Mouse (Mus musculus): ENCODE results near the gene Unc79. TPM values are rescaled to one million over a fixed set of nuclear protein-coding genes. Genes with fewer than 3 reads are reported as not detected.
A peak's percentile ranks its signal among the peaks of the same experiment; 100 is the strongest.

Gene Unc79
- total RNA-seq, 2 experiments from 2014 or later: not detected

- ATAC-seq (ENCODE audit: poor library complexity, severe bottlenecking): peak; percentile 48
Observed at GRCm38 (mm10) chr12:103039332-103039731, 90.7 kb downstream of the Unc79 start.

GRCm38 (mm10) chr12:103040136-103040535 is 91.5 kb downstream of the Unc79 start:
- ATAC-seq (ENCODE audit: poor library complexity, severe bottlenecking): no peak

- ATAC-seq (ENCODE audit: poor library complexity, severe bottlenecking): no peak
Observed at GRCm38 (mm10) chr12:103041401-103041800, 92.7 kb downstream of the Unc79 start.

GRCm38 (mm10) chr12:103042711-103043110 is 94.1 kb downstream of the Unc79 start:
- no peak for ATAC-seq (ENCODE audit: poor library complexity, severe bottlenecking)

DNA sequence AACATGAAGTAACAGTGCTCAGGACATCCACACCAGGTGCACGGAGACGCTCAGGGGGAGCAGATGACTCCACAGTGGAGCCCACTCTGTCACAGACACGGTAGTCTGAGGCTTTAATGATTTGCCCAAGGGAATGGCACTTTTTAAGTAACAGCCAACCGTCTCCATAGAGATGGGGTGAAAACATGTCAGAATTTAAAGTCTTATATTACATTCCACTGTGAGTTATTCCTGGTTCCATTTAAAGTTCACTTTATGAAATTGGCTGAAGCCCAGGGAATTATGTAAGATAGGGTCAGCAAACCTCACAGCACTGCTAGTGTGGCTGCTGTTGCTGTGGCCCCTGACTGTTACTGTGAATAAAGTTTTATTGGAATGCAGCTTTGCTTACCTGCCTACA is 95.8 kb downstream of the Unc79 start:
- no peak for ATAC-seq (ENCODE audit: poor library complexity, severe bottlenecking)

- ATAC-seq (ENCODE audit: poor library complexity, severe bottlenecking): no peak
Observed at GRCm38 (mm10) chr12:103049865-103050264, 101.2 kb downstream of the Unc79 start.

DNA sequence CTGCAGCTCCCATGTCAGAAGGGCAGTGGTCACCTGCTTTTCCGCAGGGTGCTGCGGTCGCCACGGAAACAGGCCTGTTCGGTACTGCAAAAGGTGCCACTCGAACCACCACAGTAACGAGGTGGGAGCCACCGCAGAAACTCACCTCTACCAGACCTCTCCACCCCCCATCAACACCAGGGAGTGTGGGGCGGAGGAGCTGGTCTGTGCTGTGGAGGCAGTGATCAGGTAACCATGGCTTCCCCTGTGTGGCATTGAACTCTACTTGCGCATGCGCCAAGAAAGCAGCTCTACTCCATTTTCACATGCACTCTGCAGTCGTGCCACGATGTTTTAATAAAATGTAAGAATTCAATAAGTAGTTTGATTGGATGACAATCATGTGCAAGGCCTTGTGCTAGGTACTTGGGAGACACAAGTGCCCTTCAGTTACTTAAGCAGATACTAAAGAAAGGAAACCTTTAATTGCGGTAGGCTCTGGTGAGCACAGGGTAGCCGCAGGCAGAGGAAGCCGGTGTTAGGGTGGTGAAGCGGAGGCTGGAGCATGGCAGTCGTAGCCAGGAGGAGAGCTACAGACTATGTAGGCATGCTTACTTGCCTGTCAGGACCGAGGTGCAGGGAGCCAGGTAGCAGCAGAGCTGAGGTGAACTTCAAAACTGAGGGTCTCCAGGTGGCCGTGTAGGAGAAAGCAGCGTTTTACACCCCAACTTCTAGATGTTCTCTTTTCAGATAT is 110.8 kb downstream of the Unc79 start:
- ATAC-seq (ENCODE audit: poor library complexity, severe bottlenecking): no peak

DNA sequence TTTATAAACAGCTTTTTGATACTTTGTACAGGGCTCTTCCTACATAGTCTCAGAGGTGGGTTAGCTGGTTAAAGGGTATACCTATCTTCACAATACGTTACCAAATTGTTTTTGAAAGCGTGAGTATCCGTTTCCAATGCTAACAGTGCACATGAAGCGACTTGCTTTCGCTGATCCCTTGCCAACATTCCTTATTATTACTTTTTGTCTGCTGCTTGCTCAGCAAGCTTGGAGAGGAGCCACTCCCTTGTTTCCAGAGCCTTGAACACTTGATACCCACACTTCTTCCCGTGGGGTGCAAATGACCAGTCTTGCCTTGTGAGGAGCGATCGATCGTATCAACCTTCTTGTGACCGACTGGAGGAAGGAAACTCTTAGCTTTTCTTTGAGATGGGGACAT is 112.1 kb downstream of the Unc79 start:
- no peak for ATAC-seq (ENCODE audit: poor library complexity, severe bottlenecking)

DNA sequence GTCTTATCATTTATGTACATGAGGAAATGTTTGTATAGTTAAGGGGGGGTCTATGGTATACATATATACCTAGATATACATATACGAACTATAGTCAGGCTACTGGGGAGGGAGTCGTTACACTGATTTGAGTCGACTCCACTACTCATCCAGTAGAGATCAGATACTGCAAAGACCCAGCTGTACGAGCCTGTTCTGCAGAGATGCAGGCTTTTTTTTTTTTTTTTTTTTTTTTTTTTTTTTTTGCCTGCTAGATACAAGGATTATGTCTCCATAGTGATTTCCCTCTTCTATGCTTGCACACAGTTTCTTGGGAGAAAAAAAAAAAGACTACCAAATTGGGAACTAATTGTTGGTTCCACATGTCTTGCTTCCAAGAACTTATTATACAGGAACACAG is 113.5 kb downstream of the Unc79 start:
- ATAC-seq (ENCODE audit: poor library complexity, severe bottlenecking): no peak

DNA sequence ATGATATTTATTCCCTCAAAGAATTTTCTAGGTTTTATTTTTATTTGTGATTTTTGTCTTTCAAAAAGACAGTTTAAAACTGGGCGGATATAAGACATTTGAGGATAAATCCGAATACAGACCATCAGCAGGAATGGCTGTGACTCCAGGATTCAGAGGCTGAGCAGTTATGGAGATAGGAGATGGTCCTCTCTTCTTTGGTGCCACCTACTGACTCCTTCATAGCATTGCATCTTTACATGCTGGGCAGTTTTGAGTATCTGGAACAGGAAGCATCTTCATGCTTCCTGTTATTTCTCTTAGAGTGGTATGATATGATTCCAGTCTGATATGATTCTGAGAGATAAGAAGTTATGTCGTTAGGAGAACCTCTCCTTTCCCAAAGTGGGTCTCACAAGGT is 116.3 kb downstream of the Unc79 start:
- peak; percentile 94 for ATAC-seq (ENCODE audit: poor library complexity, severe bottlenecking)

GRCm38 (mm10) chr12:103068161-103068560 is 119.5 kb downstream of the Unc79 start:
- no peak for ATAC-seq (ENCODE audit: poor library complexity, severe bottlenecking)

DNA sequence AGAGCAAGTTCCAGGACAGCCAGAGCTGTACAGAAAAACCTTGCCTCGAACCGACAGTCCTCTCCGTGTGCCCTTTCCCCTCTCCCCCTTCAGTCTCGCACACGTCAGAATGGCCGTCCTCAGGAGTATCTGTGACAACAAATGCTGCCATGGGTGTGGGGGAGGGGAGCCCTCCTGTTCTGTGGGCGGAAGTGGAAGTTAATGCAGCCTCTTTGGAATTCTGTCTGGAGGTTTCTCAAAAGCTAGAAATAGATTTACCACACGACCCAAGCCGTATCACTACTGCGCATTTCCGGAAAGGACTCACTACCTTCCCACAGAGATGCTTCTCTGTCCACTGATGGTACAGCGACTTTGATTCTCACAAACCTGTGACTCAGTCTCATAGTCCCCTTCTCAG is 120.9 kb downstream of the Unc79 start:
- no peak for ATAC-seq (ENCODE audit: poor library complexity, severe bottlenecking)

DNA sequence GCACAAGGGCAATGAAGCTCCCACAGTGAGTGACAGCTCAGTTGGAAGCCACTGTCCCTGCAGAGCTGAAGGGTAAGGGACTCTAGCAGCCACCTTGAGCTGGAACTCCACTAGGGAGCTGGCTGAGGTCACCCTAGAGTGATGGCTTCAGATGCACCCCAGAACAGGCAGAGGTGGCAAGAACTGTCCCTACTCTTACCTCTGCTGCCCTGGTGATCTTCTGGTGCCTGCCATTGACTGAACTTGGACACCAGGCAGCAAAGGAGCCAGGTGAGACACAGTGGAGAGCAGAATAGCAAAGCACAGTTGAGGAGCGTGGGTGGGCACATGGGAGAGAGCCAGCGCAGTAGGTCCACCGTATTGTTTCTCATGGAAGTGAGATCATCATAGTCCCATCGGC is 125.3 kb downstream of the Unc79 start:
- no peak for ATAC-seq (ENCODE audit: poor library complexity, severe bottlenecking)

DNA sequence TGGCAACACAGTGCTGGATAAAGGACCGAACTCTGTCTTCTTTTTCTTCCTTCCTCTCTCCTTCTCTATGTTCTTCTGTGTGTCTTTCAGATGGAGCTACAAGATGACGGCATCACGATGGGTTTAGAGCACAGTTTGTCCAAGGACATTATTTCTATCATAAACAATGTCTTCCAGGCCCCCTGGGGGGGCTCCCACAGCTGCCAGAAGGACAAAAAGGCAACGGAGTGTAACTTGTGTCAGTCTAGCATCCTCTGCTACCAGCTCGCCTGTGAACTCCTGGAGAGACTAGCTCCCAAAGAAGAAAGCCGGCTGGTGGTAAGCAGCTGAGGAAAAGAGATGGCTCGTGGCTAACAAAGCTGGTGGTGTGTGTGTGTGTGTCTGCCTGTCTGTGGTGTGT is 130.1 kb downstream of the Unc79 start:
- no peak for ATAC-seq (ENCODE audit: poor library complexity, severe bottlenecking)

DNA sequence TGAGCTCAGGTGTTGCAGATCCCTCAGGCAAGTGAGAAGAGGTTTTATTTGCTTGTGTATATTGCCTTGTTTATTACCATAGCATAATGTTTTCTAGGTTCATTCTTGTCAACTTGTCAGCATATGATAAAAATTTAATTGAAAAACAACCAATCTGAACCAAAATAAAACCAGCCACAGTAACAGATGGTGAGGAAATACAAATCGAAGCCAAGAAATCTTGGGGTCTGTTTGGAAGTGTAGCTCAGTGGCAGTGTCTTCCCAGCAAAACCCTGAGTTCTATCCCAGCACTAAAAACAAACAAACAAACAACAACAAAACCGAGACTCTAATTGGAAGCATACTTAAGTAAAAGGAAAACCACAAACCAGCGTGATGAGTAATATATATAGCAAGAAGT is 131.4 kb downstream of the Unc79 start:
- no peak for ATAC-seq (ENCODE audit: poor library complexity, severe bottlenecking)

- no peak for ATAC-seq (ENCODE audit: poor library complexity, severe bottlenecking)
Observed at GRCm38 (mm10) chr12:103091831-103092230, 143.2 kb downstream of the Unc79 start.

- ATAC-seq (ENCODE audit: poor library complexity, severe bottlenecking): no peak
Observed at GRCm38 (mm10) chr12:103095160-103095559, 146.5 kb downstream of the Unc79 start.

DNA sequence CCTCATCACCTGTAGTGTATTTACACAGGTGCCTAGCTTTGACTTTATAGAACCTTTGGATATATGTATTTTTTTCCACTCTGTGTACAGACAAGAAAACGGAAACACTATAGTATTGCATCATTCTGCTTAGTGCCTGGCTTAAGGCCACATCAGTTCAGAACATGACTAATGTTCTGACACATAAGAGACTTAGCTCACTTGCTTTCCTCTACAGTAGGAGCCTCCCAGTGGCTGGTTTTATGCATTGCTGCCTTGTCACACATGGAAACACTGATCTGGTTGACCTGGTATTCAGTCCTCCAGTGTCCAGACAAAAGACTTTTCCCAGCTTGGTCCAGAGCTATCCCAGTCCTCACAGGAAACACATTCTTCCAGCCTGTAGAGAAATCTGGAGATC is 150.5 kb downstream of the Unc79 start:
- peak; percentile 60 for ATAC-seq (ENCODE audit: poor library complexity, severe bottlenecking)

DNA sequence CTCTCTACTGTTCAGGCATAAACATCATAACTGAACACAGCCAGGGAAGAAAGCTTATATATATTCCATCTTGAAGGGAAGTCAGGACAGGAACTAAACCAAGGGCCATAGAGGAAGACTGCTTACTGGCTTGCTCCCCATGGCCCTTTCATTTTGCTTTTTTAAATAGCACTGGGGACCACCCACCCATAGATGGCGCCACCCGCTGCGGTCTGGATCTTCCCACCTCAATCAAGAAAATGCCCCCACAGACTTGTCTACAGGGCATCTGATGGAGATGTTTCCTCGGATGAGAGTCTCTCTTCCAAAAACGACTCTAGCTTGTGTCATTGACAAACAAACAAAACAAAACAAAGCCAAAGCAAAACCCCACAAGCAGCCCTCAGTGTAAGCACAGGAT is 151.4 kb downstream of the Unc79 start:
- no peak for ATAC-seq (ENCODE audit: poor library complexity, severe bottlenecking)

DNA sequence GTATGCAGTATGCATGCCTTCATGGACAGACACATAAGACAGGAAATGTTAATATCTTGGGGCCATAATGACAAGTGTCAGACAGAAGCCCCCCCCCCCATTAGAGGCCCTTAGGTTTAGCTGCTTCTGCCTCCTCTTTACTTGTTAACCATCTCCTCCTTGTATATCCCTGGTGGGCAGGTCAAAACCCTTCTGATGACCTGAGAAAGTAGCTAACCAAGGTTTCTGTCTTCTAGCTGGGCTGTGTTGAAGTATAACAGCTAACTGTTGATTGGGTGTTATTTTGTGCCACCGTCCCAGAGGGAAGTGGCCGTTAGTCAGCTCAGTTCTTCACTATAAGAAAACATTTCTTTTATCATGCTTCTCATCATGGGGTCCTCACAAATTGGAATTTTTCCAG is 154.4 kb downstream of the Unc79 start:
- ATAC-seq (ENCODE audit: poor library complexity, severe bottlenecking): no peak

DNA sequence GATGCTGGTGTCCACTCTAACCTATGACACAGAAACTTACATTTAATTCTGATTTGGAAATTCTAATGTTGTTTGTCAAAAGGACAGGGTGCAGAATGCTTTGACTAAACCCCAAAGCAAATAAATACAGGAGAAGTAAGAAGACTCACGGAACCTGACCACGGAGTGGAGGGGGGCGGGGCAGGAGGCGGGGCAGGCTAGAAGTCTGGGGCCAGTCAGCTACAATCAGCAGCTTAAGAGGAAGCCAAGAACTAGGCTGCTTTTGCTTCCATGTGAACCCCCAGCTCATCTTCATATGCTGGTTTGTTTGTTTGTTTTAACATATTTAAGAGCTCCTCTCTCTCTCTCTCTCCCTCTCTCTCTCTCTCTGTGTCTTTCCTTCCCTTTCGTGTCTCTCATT is 154.9 kb downstream of the Unc79 start:
- peak; percentile 77 for ATAC-seq (ENCODE audit: poor library complexity, severe bottlenecking)

DNA sequence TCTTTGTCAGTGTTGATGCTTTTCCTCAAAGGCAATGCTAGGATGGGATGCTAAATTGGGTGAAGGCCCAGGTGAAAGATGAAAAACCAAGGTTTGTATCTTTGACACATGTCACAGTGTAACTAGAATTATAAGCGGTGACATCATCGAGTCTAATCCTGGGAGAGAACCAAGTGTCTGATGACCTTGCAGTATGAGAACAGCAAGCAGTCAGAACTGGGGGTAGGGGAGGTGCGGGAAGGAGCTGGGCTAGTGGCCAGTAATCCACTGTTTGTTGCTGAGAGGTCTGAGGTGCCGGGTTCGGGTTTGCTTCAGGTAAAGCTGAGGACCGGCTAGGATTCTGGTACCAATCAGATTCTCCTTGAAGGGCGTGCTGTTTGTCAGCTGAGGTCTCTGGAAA is 160.6 kb downstream of the Unc79 start:
- ATAC-seq (ENCODE audit: poor library complexity, severe bottlenecking): no peak

- ATAC-seq (ENCODE audit: poor library complexity, severe bottlenecking): peak; percentile 88
Observed at GRCm38 (mm10) chr12:103116639-103117038, 168.0 kb downstream of the Unc79 start.
